In genomic region chr8:105345061-105345975, GRCm38 (mm10) we compare ENCODE assay signal across 8 mouse cellular contexts. TPM values are rescaled to one million over a fixed set of nuclear protein-coding genes. Genes with fewer than 3 reads are reported as not detected.
A peak's percentile ranks its signal among the peaks of the same experiment; 100 is the strongest.
DNase-seq lines count a peak whose midpoint lies in the region; ATAC-seq and TF ChIP-seq lines count a peak whose summit lies in the region.

No protein-coding gene starts in this region.

- H3K4me2 ChIP-seq in neural tube, embryonic 11.5 days (ENCODE audit: low read depth) = 0 out of 2 replicates have a peak overlapping the region, but pooled peaks have one; percentile 97
- H3K4me2 ChIP-seq in neural tube, embryonic 15.5 days = no peak overlapping the region
- peak overlapping the region; percentile 98 for H3K4me2 ChIP-seq in embryonic facial prominence, embryonic 14.5 days (ENCODE audit: low read depth, low read length)
- peak overlapping the region; percentile 94 for H3K4me2 ChIP-seq in limb, embryonic 12.5 days

- ATAC-seq in neural tube, embryonic 11.5 days (ENCODE audit: insufficient read depth, low FRiP score, low TSS enrichment) = no peak
- ATAC-seq in neural tube, embryonic 15.5 days (ENCODE audit: low FRiP score) = no peak
- ATAC-seq in embryonic facial prominence, embryonic 14.5 days (ENCODE audit: low read depth) = no peak
- ATAC-seq in limb, embryonic 12.5 days (ENCODE audit: insufficient number of reproducible peaks, insufficient read depth, low FRiP score, low TSS enrichment, low read depth) = no peak

- no peaks in the 10 kb centered on the region for H3K9me3 ChIP-seq in neural tube, embryonic 11.5 days (ENCODE audit: control insufficient read depth, low read length)
- H3K9me3 ChIP-seq in neural tube, embryonic 15.5 days (replicated peaks) = no peaks in the 10 kb centered on the region
- H3K9me3 ChIP-seq in embryonic facial prominence, embryonic 14.5 days (ENCODE audit: control insufficient read depth, low read length) = no peaks in the 10 kb centered on the region
- no peaks in the 10 kb centered on the region for H3K9me3 ChIP-seq in limb, embryonic 12.5 days

- DNase-seq in neural tube, embryonic 11.5 days (ENCODE audit: low spot score) = no peak
- DNase-seq in embryonic facial prominence, embryonic 14.5 days (ENCODE audit: low spot score) = peak; percentile 53
- DNase-seq in skeletal muscle tissue, adult 2 months (ENCODE audit: low read depth, low spot score) = peak; percentile 88
- no peak for DNase-seq in thymus, adult 2 months
- DNase-seq in right cerebral cortex, postnatal 14 days = no peak
- no peak for DNase-seq in left cerebral cortex, postnatal 4 days

- H3K9ac ChIP-seq in neural tube, embryonic 11.5 days (ENCODE audit: low read length) = no peak overlapping the region; the same call in 1 of the 2 replicates
- H3K9ac ChIP-seq in neural tube, embryonic 15.5 days (replicated peaks) = no peak overlapping the region
- H3K9ac ChIP-seq in embryonic facial prominence, embryonic 14.5 days (ENCODE audit: low read depth, low read length) = peak overlapping the region; percentile 30; the same call in 1 of the 2 replicates
- H3K9ac ChIP-seq in limb, embryonic 12.5 days (replicated peaks) = no peak overlapping the region

- H3K27ac ChIP-seq in neural tube, embryonic 11.5 days (ENCODE audit: low read depth, low read length) = no peak overlapping the region
- H3K27ac ChIP-seq in neural tube, embryonic 15.5 days (replicated peaks) = no peak overlapping the region
- H3K27ac ChIP-seq in embryonic facial prominence, embryonic 14.5 days (replicated peaks; ENCODE audit: low read depth, low read length) = peak overlapping the region; percentile 28; the same call in 1 of the 2 replicates
- peak overlapping the region; percentile 90; the same call in 1 of the 2 replicates for H3K27ac ChIP-seq in limb, embryonic 12.5 days
- no peak overlapping the region for H3K27ac ChIP-seq in thymus, adult 2 months (ENCODE audit: control insufficient read depth, insufficient read depth, low read length)

- H3K36me3 ChIP-seq in neural tube, embryonic 11.5 days (ENCODE audit: control insufficient read depth, insufficient read depth, low read length) = no peaks in the 10 kb centered on the region
- no peaks in the 10 kb centered on the region for H3K36me3 ChIP-seq in neural tube, embryonic 15.5 days
- no peaks in the 10 kb centered on the region for H3K36me3 ChIP-seq in embryonic facial prominence, embryonic 14.5 days (ENCODE audit: control insufficient read depth, insufficient read depth, low read length)
- H3K36me3 ChIP-seq in limb, embryonic 12.5 days = no peaks in the 10 kb centered on the region
- no peaks in the 10 kb centered on the region for H3K36me3 ChIP-seq in thymus, adult 2 months (ENCODE audit: control insufficient read depth, insufficient read depth, low read length)

- no peak overlapping the region for H3K4me3 ChIP-seq in neural tube, embryonic 11.5 days (ENCODE audit: low read depth, low read length)
- no peak overlapping the region for H3K4me3 ChIP-seq in neural tube, embryonic 15.5 days (replicated peaks)
- no peak overlapping the region for H3K4me3 ChIP-seq in embryonic facial prominence, embryonic 14.5 days (ENCODE audit: low read depth, low read length)
- no peak overlapping the region for H3K4me3 ChIP-seq in limb, embryonic 12.5 days (replicated peaks)
- H3K4me3 ChIP-seq in thymus, adult 2 months (ENCODE audit: control insufficient read depth, insufficient read depth, low read length) = no peak overlapping the region

- H3K27me3 ChIP-seq in neural tube, embryonic 11.5 days (ENCODE audit: control insufficient read depth, insufficient read depth, low read length) = 0 out of 2 replicates have a peak, but pooled peaks cover 2% of the 10 kb centered on the region
- peaks cover 13% of the 10 kb centered on the region for H3K27me3 ChIP-seq in neural tube, embryonic 15.5 days (replicated peaks)
- H3K27me3 ChIP-seq in embryonic facial prominence, embryonic 14.5 days (replicated peaks; ENCODE audit: control insufficient read depth, insufficient read depth, low read length) = no peaks in the 10 kb centered on the region
- H3K27me3 ChIP-seq in limb, embryonic 12.5 days = no peaks in the 10 kb centered on the region
- H3K27me3 ChIP-seq in thymus, adult 2 months (ENCODE audit: control insufficient read depth, insufficient read depth, low read length) = no peaks in the 10 kb centered on the region; the same call in 1 of the 2 replicates

- no peak for TF ChIP-seq POLR2A in thymus, adult 2 months (IDR thresholded peaks at IDR 0.05; ENCODE audit: control insufficient read depth, extremely low read depth, insufficient read depth, low read length, poor library complexity)

- 68% methylated on average over 7 of the region's 7 CpGs for WGBS in neural tube, embryonic 11.5 days
- WGBS in neural tube, embryonic 15.5 days = 72% methylated on average over 7 of the region's 7 CpGs
- WGBS in embryonic facial prominence, embryonic 14.5 days = 44% methylated on average over 7 of the region's 7 CpGs
- 65% methylated on average over 7 of the region's 7 CpGs for WGBS in limb, embryonic 12.5 days
- WGBS in thymus, adult 2 months = 58% methylated on average over 7 of the region's 7 CpGs

- peaks cover 21% of the 10 kb centered on the region; the same call in 1 of the 2 replicates for H3K4me1 ChIP-seq in neural tube, embryonic 11.5 days (ENCODE audit: control insufficient read depth, insufficient read depth, low read length)
- H3K4me1 ChIP-seq in neural tube, embryonic 15.5 days = peaks cover 38% of the 10 kb centered on the region
- peaks cover 22% of the 10 kb centered on the region for H3K4me1 ChIP-seq in embryonic facial prominence, embryonic 14.5 days (ENCODE audit: control insufficient read depth, insufficient read depth, low read length)
- H3K4me1 ChIP-seq in limb, embryonic 12.5 days (replicated peaks) = peaks cover 28% of the 10 kb centered on the region
- peaks cover 26% of the 10 kb centered on the region for H3K4me1 ChIP-seq in thymus, adult 2 months (replicated peaks; ENCODE audit: control insufficient read depth, insufficient read depth, low read length)

- intact Hi-C loops in left cerebral cortex, postnatal 4 days (cut with DNase I) = no loop called here

- TF ChIP-seq CTCF in thymus, adult 2 months (IDR thresholded peaks at IDR 0.05; ENCODE audit: borderline replicate concordance, control insufficient read depth, extremely low read depth, insufficient read depth, low read length, poor library complexity) = no peak

RNA-seq across cellular contexts. Expression of gene Fhod1, which starts 2.4 kb away (rescaled TPM):
- 1.8 and 1.9 TPM in 2 replicates for polyA plus RNA-seq in neural tube, embryonic 11.5 days (2014; fragmentation: Nextera tagmentation; extraction: Ambion mirVana)
- 0.79 and 0.89 TPM in 2 replicates for polyA plus RNA-seq in neural tube, embryonic 15.5 days (2015; fragmentation: Nextera tagmentation; extraction: Ambion mirVana)
- 2.4 and 2.7 TPM in 2 replicates for polyA plus RNA-seq in embryonic facial prominence, embryonic 14.5 days (2014; fragmentation: Nextera tagmentation; extraction: Ambion mirVana)
- polyA plus RNA-seq in limb, embryonic 12.5 days (2016; fragmentation: Nextera tagmentation; extraction: Ambion mirVana) = 1.6 and 2.3 TPM in 2 replicates
- 33.6 and 36.2 TPM in 2 replicates for polyA plus RNA-seq in thymus, adult 2 months (2012; rRNA removed)
- total RNA-seq in left cerebral cortex, postnatal 4 days (2021) = 1 to 10 TPM; 2.8 to 3.6 TPM

RNA-seq across cellular contexts. Expression of gene Slc9a5, which starts 3.3 kb away (rescaled TPM):
- 4.1 TPM in 2 replicates for polyA plus RNA-seq in neural tube, embryonic 11.5 days (2014; fragmentation: Nextera tagmentation; extraction: Ambion mirVana)
- 9.4 and 10.9 TPM in 2 replicates for polyA plus RNA-seq in neural tube, embryonic 15.5 days (2015; fragmentation: Nextera tagmentation; extraction: Ambion mirVana)
- polyA plus RNA-seq in embryonic facial prominence, embryonic 14.5 days (2014; fragmentation: Nextera tagmentation; extraction: Ambion mirVana) = 3.0 and 3.3 TPM in 2 replicates
- polyA plus RNA-seq in limb, embryonic 12.5 days (2016; fragmentation: Nextera tagmentation; extraction: Ambion mirVana) = 7.0 and 7.6 TPM in 2 replicates
- polyA plus RNA-seq in thymus, adult 2 months (2012; rRNA removed) = 12.7 and 14.7 TPM in 2 replicates
- total RNA-seq in left cerebral cortex, postnatal 4 days (2021) = 10 to 100 TPM; 32.6 to 37.0 TPM

RNA-seq across cellular contexts. Expression of gene Tmem208, which starts 19.2 kb away (rescaled TPM):
- 111 TPM in 2 replicates for polyA plus RNA-seq in neural tube, embryonic 11.5 days (2014; fragmentation: Nextera tagmentation; extraction: Ambion mirVana)
- 141 and 159 TPM in 2 replicates for polyA plus RNA-seq in neural tube, embryonic 15.5 days (2015; fragmentation: Nextera tagmentation; extraction: Ambion mirVana)
- 112 and 132 TPM in 2 replicates for polyA plus RNA-seq in embryonic facial prominence, embryonic 14.5 days (2014; fragmentation: Nextera tagmentation; extraction: Ambion mirVana)
- polyA plus RNA-seq in limb, embryonic 12.5 days (2016; fragmentation: Nextera tagmentation; extraction: Ambion mirVana) = 95.6 and 109 TPM in 2 replicates
- 137 and 194 TPM in 2 replicates for polyA plus RNA-seq in thymus, adult 2 months (2012; rRNA removed)
- total RNA-seq in left cerebral cortex, postnatal 4 days (2021) = 10 to 100 TPM; 53.7 to 58.3 TPM

RNA-seq across cellular contexts. Expression of gene Lrrc29, which starts 19.2 kb away (rescaled TPM):
- polyA plus RNA-seq in neural tube, embryonic 11.5 days (2014; fragmentation: Nextera tagmentation; extraction: Ambion mirVana) = 1.3 and 1.4 TPM in 2 replicates
- polyA plus RNA-seq in neural tube, embryonic 15.5 days (2015; fragmentation: Nextera tagmentation; extraction: Ambion mirVana) = 0.55 and 1.2 TPM in 2 replicates
- polyA plus RNA-seq in embryonic facial prominence, embryonic 14.5 days (2014; fragmentation: Nextera tagmentation; extraction: Ambion mirVana) = 1.4 and 2.4 TPM in 2 replicates
- polyA plus RNA-seq in limb, embryonic 12.5 days (2016; fragmentation: Nextera tagmentation; extraction: Ambion mirVana) = 1.5 TPM in 2 replicates
- polyA plus RNA-seq in thymus, adult 2 months (2012; rRNA removed) = 13.1 and 15.1 TPM in 2 replicates
- 1 to 10 TPM; 4.0 to 5.0 TPM for total RNA-seq in left cerebral cortex, postnatal 4 days (2021)

RNA-seq across cellular contexts. Expression of gene Plekhg4, which starts 27.8 kb away (rescaled TPM):
- 0.54 and 0.89 TPM in 2 replicates for polyA plus RNA-seq in neural tube, embryonic 11.5 days (2014; fragmentation: Nextera tagmentation; extraction: Ambion mirVana)
- 1.7 and 2.4 TPM in 2 replicates for polyA plus RNA-seq in neural tube, embryonic 15.5 days (2015; fragmentation: Nextera tagmentation; extraction: Ambion mirVana)
- 0.25 and 0.63 TPM in 2 replicates for polyA plus RNA-seq in embryonic facial prominence, embryonic 14.5 days (2014; fragmentation: Nextera tagmentation; extraction: Ambion mirVana)
- 0.72 and 0.80 TPM in 2 replicates for polyA plus RNA-seq in limb, embryonic 12.5 days (2016; fragmentation: Nextera tagmentation; extraction: Ambion mirVana)
- polyA plus RNA-seq in thymus, adult 2 months (2012; rRNA removed) = 1.3 and 1.5 TPM in 2 replicates
- 1 to 10 TPM; 5.4 to 8.3 TPM for total RNA-seq in left cerebral cortex, postnatal 4 days (2021)

Comparison
In these comparisons a context has a peak if more than half of its experiments do, and no peak if none do; other contexts are left out.
1. DNase-seq: peak in embryonic facial prominence, embryonic 14.5 days (single experiment) and skeletal muscle tissue, adult 2 months (single experiment); none in neural tube, embryonic 11.5 days (single experiment), thymus, adult 2 months (single experiment), right cerebral cortex, postnatal 14 days (single experiment) and left cerebral cortex, postnatal 4 days (single experiment).
2. H3K27ac ChIP-seq: peak in embryonic facial prominence, embryonic 14.5 days (single experiment) and limb, embryonic 12.5 days (single experiment); none in neural tube, embryonic 11.5 days (single experiment), neural tube, embryonic 15.5 days (single experiment) and thymus, adult 2 months (single experiment).